Mouse (Mus musculus) megakaryocyte, adult 5-6 weeks (primary cell): ENCODE data around the gene Chst10. TPM values are rescaled to one million over a fixed set of nuclear protein-coding genes. Genes with fewer than 3 reads are reported as not detected.

Experiments used
- ATAC-seq: 2 replicates; pipeline ENCODE4 v1.8.0; 2016; ENCODE audit warnings: mild to moderate bottlenecking, inconsistent platforms; ENCODE audit not compliant: poor library complexity, severe bottlenecking
- total RNA-seq, 2 experiments: library from RNA; stranded (forward) in 1 of 2; stranded (reverse) in 1 of 2; fragments of 153-499, 151-499 nt in 1 of 2; fragments of 221-1000, 200-1000 nt in 1 of 2; gene quantifications; 2 replicates each; pipeline versions ENCODE4 v1.2.3 to v1.2.4; 2015 to 2017

The Chst10 gene
- total RNA-seq (2015) (0.54 and 0.59 TPM in 2 replicates), total RNA-seq (2017) (0.26 and 0.37 TPM in 2 replicates)

- ATAC-seq = peak; percentile 70
Measured at GRCm38 (mm10) chr1:38897431-38898248, at the start of gene Chst10. Chst10 (minus strand) TSS chr1:38898161.

GRCm38 (mm10) chr1:38939608-38940007 lies 41.6 kb upstream of the Chst10 start:
- no peak for ATAC-seq

- ATAC-seq = no peak
Measured at GRCm38 (mm10) chr1:38938849-38939248, 40.9 kb upstream of the Chst10 start, which contains the start of gene Nms. Nms (plus strand) TSS chr1:38939149.

- ATAC-seq = no peak
Measured at GRCm38 (mm10) chr1:38936780-38937179, 38.8 kb upstream of the Chst10 start.

- ATAC-seq = no peak
Measured at GRCm38 (mm10) chr1:38934668-38935067, 36.7 kb upstream of the Chst10 start.

GRCm38 (mm10) chr1:38930767-38931166 lies 32.8 kb upstream of the Chst10 start:
- no peak for ATAC-seq

- ATAC-seq = no peak
Measured at GRCm38 (mm10) chr1:38929468-38929867, 31.5 kb upstream of the Chst10 start.

GRCm38 (mm10) chr1:38928996-38929395 lies 31.0 kb upstream of the Chst10 start:
- ATAC-seq = no peak

- no peak for ATAC-seq
Measured at GRCm38 (mm10) chr1:38903985-38904384, 6.0 kb upstream of the Chst10 start.

GRCm38 (mm10) chr1:38902571-38902970 lies 4.6 kb upstream of the Chst10 start:
- ATAC-seq = peak; percentile 47

- no peak for ATAC-seq
Measured at GRCm38 (mm10) chr1:38893081-38893480, 4.9 kb downstream of the Chst10 start.

- ATAC-seq = no peak
Measured at GRCm38 (mm10) chr1:38891444-38891843, 6.5 kb downstream of the Chst10 start.

GRCm38 (mm10) chr1:38888803-38889202 lies 9.2 kb downstream of the Chst10 start:
- no peak for ATAC-seq

GRCm38 (mm10) chr1:38887011-38887410 lies 10.9 kb downstream of the Chst10 start:
- no peak for ATAC-seq

GRCm38 (mm10) chr1:38886602-38887001 lies 11.4 kb downstream of the Chst10 start:
- no peak for ATAC-seq

GRCm38 (mm10) chr1:38885956-38886355 lies 12.0 kb downstream of the Chst10 start:
- ATAC-seq = peak; percentile 82

GRCm38 (mm10) chr1:38883766-38884165 lies 14.2 kb downstream of the Chst10 start:
- no peak for ATAC-seq

- no peak for ATAC-seq
Measured at GRCm38 (mm10) chr1:38882746-38883145, 15.2 kb downstream of the Chst10 start.

GRCm38 (mm10) chr1:38881366-38881765 lies 16.6 kb downstream of the Chst10 start:
- no peak for ATAC-seq

GRCm38 (mm10) chr1:38876671-38877382 lies 21.1 kb downstream of the Chst10 start:
- no peak for ATAC-seq

- ATAC-seq = no peak
Measured at GRCm38 (mm10) chr1:38873911-38874310, 24.1 kb downstream of the Chst10 start.

- no peak for ATAC-seq
Measured at GRCm38 (mm10) chr1:38871834-38872233, 26.1 kb downstream of the Chst10 start.
